Mouse (Mus musculus) left cerebral cortex, adult 9 months (tissue): ENCODE data around the gene Sowahd.
"Not testable (repeated sequence)": the region's sequence is repeated elsewhere in the genome, so short reads cannot be mapped to it uniquely, and the experiment has no call there.

Experiments
- DNase-seq, 2 experiments: peaks; one replicate each; pipeline ENCODE4 v3.0.0; 2022; ENCODE audit warnings: low spot score in 2 of 2

The Sowahd gene

DNA sequence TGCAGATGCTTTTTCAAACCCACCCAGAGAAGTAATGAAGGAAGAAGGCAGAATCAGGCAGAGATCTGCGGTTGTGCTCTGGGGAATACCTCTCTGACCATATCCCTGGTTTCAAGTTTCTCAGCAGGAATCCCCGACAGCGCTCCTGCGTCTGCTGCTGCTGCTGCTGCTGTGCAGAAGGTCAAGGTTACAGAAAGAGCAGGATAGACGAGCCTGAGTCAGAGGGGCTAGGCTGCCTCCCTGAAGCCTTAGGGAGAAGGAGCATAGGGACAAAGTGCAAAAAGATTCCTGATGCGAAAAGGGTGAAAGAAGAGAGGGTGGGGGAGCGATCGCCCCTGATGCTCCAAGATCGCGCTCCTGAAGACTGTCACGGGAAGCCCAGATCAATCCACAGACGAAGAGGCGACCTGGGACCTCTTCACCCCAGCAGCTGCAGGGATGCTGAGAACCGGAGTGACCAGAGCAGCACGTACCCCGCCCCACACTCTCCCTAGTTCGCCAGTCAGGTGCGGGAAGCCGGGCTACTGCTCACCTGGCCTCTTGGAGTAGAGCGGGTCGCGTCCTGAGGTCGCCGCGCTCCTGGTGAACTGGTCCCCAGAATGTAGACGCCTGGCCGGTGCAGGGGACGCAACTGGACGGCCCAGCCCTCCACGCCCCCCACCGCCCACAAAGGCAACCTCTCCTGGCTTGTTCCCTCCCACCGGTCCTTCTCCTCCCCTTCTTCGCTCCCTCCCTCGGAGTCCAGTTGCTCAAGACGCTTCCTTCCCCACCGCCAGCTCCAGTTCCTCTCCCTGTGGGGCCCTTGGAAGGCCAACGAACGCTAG, at the start of gene Sowahd:
Sowahd (plus strand) TSS at position 780 of the 824 bp plus-strand sequence.
- no peak for DNase-seq

DNA sequence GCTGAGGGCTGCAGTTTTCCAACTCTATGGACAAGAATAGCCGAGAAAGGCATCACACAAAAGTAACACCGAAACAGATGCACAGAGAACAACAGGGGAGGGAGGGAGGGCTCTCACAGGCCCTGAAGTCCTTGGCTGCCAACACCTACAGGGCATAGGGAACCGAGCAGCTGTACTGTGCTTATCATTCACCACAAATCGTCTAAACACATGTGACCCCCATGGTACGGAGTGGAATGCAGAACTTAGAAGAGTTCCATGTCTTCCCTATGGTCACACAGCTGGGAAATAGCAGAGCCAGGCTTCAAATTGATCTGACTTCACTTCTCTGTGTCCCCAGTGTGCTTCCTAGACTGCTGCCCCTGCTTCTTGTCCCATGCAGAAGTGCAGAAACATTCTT, 34.8 kb upstream of the Sowahd start:
- no peak for DNase-seq

DNA sequence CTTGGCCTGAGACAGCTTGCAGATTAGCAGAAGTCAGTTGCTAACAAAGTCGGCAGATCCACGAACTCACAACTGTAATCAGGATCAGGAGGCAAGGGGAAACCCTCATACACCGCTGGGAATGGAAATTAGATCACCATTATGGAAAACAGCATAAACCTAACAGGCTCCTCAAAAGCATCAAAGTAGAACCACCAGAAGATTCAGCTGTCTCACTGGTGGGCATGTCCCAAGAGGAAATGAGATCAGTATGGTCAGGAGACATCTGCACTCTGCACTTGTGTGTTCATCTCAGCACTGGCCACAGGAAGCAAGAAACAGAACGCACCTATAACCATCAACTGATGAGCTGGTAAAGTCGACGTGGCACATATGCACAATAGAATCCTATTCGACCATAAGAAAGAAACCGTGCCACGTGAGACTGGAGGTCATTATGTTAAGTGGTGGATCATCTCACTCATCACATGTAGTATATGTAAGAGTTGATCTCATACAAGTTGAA, 30.4 kb upstream of the Sowahd start:
- DNase-seq: no peak

DNA sequence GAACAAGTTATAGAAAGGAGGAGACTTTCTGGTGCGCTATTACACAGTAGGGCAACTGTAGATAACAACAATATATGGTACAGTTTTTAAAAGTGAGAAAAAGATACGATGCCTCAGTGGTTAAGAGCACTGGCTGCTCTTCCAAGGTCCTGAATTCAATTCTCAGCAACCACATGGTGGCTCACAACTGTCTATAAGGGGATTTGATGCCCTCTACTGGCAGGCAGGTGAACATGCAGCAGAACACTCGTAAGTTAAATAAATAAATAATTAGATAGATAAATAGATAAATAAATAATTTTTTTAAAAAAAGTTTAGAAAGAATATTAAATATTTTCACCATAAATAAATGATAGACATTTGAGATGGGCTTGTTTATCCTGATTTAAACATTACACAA, 29.6 kb upstream of the Sowahd start:
- DNase-seq: no peak

DNA sequence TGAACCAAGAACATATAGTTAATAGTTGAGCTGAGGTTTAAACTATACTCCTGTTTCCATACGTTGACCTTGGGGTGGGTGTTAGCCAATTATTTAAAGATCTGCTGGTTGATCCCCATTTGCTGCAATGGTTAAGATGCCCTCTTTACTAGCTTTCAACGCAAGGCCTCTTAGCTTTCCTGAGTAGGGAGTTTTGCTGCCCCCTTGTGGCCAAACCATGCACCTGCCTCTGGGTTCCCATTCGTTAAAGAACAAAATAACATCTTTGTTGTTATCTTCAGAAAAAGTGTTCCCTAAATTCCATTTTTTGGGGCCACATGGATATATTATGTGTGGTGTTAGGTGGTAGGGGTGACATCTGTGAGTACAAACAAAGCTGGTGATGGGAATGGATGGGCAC, 26.0 kb upstream of the Sowahd start:
- peak in 1 of 2 experiments; percentile 69 for DNase-seq

DNA sequence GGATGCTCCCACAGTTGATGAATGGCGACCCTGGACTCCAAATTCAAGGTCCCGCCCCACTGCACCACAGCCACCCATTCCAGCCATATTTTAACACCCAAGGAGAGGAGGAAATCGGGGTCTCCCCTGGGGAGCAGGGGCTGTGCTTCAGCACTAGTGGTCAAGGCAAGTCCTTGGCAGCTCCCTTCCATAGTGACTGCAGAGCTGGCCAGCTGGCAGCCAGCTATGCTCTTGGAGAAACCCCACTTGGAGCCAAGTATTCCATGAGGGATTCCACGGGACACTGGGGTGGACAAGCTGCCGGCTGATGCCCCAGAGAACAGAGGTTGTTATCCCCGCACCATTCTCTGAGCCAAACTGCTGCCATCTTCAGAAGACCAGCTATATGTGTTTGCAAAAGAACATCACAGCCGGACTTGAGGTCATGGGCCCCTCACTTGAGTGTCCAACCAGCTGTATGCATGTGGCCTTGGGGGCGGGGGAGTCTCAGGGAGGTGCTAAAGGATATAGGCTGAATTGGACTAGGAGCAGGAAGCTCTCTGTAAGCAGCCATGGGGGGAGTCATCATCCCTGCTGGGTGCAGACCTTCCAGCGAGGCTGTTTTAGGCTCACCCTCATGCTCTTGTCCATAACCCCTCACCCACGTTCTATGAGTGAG, 24.9 kb upstream of the Sowahd start:
- no peak for DNase-seq

DNA sequence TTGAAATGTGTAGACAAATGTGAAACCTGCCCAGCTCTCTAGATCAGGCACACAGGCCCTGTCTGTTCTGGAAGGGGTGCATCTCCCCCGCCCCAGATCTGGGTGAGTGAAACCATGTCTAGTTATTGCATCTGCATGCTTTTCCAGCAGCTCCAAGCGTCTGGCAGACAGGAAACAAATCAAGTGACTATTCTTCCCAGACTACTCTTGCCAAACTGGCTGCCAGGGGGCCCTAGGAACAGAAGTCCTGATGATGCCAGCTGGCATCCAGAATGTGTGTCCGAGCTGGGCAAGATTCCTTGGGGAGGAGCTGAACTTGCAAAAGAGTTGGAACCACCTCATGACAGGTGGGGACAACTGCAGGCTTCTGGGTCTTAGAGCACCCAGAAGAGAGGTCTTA, 20.3 kb upstream of the Sowahd start:
- peak in 1 of 2 experiments; percentile 7 for DNase-seq

DNA sequence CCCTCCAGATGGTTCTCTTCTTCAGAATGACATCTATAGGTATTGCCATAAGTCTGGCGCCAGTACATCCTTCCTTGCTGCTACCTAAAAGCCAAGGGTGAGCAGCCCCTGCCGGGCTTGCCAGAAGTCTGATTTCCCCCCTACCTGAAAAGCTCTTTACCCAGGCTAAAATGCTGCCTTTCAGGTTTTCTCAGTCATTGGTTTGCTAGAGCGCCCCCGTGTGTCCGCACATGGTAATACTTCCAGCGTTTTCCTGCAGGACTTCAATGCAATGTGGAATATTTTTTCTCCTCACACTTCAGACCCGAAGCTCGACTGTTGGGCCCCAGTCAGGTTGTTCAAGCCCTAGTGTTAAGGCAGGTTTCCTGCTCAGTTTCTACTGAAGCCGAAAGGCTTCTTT, 5.9 kb upstream of the Sowahd start:
- DNase-seq: peak in 1 of 2 experiments; percentile 71

DNA sequence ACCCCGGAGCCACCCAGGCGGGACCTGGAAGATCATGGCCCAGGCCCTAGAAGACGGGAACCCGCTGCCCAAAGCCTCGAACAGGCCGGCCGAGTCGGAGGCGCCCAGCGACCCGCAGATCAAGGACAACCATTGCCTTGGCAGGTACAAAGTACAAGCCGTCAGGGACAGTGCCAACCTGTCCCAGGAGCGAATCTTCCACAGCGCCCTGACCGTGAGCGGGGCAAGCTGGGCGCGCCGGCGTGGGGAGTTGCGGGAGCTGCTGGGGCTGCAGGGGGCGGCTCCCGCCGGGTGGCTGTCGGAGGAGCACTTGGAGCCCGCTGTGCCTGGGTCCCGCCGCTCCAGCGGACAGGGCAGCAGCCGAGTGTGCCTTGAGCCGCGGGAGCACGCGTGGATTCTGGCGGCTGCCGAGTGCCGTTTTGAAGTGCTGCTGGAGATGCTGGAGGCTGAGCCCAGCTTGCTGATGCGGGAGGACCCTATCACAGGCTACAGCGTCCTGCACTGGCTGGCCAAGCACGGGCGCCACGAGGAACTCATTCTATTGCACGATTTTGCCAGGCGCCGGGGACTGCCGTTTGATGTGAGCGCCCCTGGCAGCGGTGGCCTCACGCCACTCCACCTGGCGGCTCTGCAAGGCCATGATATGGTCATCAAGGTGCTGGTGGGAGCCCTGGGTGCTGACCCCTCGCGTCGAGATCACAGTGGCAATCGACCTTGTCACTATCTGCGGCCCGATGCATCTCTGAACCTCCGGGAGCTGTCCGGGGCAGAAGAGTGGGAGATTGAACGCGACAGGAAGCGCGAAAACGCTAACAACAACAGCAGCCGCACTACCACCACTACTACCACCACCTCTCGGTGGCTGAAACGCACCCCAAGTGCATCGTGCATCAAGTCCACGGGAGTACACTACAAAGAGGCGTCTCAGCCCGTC, 512 bp downstream of the Sowahd start:
- no peak for DNase-seq

DNA sequence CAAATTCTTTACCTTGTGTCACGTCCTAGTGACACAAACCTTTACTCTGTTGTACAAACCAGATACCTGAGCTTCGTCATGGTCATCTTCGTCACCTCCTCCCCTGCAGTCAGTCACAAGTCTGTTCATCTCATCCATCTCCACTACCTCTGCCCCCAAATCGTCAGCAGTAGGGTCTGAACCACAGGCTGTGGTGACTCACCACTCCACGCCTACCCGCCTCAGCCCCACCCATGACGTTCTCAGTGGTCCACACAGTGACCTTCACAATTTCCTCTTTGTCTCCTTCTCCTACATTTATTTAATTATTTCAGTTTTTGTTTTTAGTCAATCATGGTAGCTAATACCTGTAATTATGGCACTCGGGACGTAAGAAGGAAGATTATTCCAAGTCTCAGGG, 15.3 kb downstream of the Sowahd start:
- DNase-seq: no peak

DNA sequence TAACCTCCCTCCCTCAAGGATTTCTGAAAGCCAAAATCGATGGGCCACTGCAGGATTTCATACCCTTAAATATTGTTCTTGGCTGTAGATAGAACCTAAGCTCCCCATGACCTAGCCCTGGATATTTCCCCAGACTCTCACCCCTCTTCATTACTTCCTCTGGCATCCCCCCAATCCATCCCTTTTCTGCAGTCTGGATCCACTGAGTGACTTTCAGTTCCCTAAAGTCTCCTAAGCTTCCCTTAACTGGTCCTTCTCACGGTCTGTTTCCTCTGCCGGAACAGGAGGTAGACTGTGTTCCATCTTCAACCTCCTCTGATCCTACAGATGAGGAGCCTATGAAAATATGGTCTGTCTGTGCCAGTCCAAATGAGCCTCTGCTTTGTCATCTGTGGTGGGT, 18.7 kb downstream of the Sowahd start:
- no peak for DNase-seq

DNA sequence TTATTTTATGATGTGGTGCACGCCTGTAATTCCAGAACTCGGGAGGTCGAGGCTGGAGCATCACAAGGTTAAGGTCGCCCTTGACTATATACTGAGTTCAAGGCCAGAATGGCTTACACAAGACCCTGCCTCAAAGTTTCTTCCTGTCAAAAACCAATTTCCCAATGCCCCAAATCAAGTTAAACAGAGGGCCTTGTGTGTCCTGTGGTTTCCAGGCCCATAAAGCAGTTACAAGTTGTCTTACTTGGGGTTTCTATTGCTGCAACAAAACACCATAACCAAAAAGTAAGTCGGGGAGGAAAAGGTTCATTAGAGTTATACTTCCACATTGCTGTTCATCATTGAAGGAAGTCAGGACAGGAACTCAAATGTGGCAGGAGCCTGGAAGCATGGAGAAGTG, 20.1 kb downstream of the Sowahd start:
- no peak for DNase-seq

DNA sequence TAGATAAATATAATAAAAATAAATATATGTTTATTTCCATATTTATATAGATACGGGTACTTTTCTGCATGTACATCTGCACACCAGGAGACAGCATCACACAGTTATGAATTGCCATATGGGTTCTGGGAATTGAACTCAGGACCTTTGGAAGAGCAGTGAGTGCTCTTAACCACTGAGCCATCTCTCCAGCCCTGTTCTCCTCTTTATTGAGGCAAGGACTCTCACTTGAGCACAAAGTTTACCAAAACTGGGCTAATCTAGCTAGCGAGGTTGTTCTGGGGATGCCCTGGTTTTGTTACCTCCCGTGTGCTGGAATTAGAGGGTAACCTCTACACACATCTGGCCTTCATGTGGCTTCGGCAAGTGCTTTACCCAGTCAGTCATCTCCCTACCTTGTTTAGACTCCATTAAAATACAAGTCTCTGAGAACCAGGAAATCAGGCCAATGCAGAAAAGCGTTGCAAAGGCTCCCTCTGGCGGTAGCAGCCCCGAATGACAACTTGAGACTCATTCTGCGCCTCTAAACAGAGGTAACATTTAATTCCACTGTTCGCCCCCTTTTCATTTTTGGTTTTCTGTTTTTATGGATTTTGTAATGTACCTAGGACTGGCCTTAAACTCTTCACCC, 25.7 kb downstream of the Sowahd start:
- peak in 1 of 2 experiments; percentile 69 for DNase-seq

DNA sequence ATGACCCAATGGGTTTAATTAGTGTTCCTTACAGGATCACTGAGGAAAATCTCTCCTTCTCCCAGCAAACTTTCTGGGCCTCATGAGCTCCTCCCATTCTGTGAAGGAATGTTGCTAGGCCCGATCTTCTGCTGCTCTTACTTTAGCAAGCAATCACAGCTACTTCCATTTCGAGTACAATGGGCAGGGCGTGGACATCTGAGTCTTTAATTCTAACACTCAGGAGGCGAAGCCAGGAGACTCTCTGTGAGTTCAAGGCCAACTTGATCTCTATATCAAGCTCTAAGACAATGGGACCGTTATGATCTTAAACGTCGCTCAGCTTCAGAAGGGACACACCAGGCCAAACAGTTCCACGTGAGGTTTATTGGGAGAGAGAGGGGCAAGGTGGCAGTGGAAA, 28.0 kb downstream of the Sowahd start:
- no peak for DNase-seq

DNA sequence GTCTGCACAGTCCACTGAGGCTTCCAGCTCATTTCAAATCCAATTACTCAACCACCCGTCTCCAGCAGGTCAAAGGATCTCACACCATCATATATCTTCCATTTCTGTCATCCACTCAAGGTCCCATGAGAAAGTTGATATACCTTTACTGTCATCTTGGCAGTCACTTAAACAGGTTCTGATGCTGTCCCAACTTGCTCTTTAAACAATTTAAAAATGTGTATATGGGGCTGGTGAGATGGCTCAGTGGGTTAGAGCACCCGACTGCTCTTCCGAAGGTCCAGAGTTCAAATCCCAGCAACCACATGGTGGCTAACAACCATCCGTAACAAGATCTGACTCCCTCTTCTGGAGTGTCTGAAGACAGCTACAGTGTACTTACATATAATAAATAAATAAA, 31.7 kb downstream of the Sowahd start:
- not testable (repeated sequence) for DNase-seq

DNA sequence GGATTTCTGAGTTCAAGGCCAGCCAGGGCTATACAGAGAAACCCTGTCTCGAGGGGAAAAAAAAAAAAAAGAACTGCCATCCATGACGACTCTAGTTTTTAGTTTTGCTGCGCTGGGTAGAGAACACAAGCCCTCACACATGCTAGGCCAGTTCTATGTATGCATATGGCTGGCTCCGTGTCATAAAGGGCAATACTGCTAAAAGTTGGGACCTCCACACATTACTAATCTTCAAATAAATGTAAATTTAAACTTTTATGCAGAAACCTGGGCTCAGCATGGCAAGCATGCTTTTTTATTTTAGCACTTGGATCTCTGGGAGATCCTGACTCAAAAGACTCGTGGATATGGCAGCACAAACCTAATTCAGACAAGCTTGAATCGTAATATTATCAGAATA, 32.5 kb downstream of the Sowahd start:
- no peak for DNase-seq

DNA sequence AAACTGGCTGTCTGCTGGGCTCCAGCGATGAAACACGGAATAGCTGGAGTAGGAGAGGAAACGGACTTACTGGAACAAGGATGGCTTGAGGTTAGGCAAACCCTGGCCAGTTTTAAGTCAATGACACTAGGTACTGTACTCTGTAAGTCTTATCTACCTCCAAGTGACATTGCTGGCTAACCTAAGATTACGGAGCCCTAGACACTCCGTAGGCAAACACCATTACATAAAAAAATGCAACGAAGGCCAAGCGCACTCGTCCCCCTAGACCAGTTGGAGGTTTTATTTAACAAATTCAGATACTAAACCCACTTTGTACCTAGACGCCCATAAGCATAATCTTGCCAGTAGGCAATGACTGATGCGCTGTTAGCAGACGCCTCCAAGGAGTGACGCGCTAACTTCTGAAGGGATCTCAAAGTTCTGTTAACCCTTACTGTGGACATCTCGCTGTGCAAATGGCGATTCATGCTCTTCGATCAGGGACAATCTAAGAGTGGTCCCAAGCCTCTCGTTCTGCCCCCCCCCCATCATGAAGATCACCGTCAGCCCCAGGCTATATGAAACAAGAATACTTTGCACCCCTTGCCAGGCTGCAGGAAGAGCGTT, 35.8 kb downstream of the Sowahd start:
- DNase-seq: peak in 1 of 2 experiments; percentile 28

DNA sequence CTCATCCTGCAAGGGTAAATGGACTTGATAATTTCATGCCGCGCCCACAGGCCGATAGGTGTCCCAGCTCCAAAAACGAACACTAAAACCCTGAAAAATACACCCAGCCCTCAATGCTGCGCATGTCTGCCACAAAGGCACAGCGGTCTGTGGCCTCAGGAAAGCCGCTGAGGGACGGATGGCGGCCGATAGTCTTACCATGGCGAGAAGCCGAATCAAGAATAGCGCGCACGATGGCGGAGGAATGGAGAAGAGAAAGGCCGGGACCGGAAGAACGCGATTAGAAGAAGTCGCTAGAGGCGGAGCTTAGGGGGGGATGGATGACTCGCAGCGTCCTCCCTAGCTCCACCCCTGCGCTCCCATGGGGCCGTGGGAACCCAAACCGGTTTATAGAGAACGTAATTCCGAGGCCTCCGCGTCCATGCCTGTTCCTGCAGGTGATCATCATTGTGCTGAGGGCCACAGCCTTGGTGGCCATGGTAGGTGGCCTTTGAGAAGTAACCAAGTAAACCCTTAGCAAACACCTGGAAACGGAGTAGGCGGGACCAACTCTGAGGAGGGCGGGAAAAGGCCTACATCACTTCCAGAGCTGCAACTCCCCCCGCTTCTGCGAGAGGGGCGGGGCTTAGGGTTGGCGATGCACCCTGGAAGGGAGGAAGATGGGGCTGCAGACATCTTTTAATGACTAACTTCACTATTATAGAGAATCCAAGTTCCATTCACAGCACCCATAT, 36.4 kb downstream of the Sowahd start, which contains the start of gene Rpl39:
Rpl39 (minus strand) TSS at position 476 of the 734 bp plus-strand sequence.
- DNase-seq: peak; percentile 71 to 84

DNA sequence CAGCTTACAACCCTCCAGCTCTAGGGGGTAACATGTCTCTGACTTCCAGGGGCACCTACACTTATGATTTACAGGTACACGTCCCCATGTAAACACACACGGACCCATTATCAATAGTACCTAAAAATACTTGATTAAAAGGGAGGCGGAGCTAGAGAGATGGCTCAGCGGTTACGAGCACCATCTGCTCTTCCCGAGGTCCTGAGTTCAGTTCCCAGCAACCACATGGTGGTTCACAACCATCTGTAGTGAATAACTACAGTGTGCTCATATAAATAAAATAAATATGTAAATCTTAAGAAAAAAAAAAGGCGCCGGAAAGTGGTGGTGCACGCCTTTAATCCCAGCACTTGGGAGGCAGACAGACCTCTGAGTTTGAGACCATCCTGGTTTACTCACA, 37.0 kb downstream of the Sowahd start:
- DNase-seq: no peak

DNA sequence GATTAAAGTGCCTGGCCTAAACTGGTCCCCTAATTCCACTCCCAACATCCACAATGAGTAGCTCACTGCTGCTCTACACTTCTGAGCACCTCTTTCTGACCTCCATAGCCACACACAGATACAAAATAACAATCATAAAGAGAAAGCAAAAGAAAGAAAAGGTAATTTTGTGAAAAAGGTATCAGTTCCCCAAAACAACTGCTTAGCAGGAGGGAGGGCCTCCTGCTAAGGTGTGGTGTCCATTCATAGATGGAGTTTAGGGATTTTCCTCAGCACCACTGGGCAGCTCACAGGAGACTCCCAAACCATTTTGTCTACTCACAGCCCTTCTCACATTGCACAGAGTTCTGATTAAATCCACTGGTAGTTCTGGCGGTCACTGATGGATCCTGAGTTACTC, 40.1 kb downstream of the Sowahd start:
- DNase-seq: no peak
